Mouse (Mus musculus) forebrain, embryonic 14.5 days (tissue): ENCODE results near the gene Wnt5b. TPM values are rescaled to one million over a fixed set of nuclear protein-coding genes. Genes with fewer than 3 reads are reported as not detected.
A peak's percentile ranks its signal among the peaks of the same experiment; 100 is the strongest.

Source experiments
- ATAC-seq: fragments of 200-750 bp; cut with Nextera tagmentation; 2 replicates; pipeline ENCODE4 v1.8.0; 2017; ENCODE audit warnings: mild to moderate bottlenecking, moderate library complexity
- DNase-seq: peaks from one replicate; pipeline ENCODE4 v3.0.0-alpha.2; 2015; ENCODE audit warnings: low spot score
- H3K27ac ChIP-seq: fragments of 300-500 bp; sonication (generic); 2 replicates; pipeline ENCODE4 v1.5.1; 2014; ENCODE audit warnings: low read depth, mild to moderate bottlenecking, control low read depth, low read length, moderate library complexity
- H3K27me3 ChIP-seq: fragments of 300-500 bp; sonication (generic); replicated peaks from 2 replicates; pipeline ENCODE4 v1.6.1; 2014; ENCODE audit warnings: low read length, control low read depth, mixed read lengths; ENCODE audit not compliant: control insufficient read depth, insufficient read depth
- H3K36me3 ChIP-seq: fragments of 300-500 bp; sonication (generic); 2 replicates; pipeline ENCODE4 v1.6.1; 2014; ENCODE audit warnings: low read length, control low read depth; ENCODE audit not compliant: control insufficient read depth, insufficient read depth
- H3K4me1 ChIP-seq: fragments of 300-500 bp; sonication (generic); 2 replicates; pipeline ENCODE4 v1.6.1; 2014; ENCODE audit warnings: antibody characterized with exemption, low read length, control low read depth; ENCODE audit not compliant: control insufficient read depth, insufficient read depth
- H3K4me2 ChIP-seq: fragments of 300-500 bp; sonication (generic); 2 replicates; pipeline ENCODE4 v1.6.1; 2014; ENCODE audit warnings: mild to moderate bottlenecking, control low read depth, low read length
- H3K4me3 ChIP-seq: fragments of 300-500 bp; sonication (generic); 2 replicates; pipeline ENCODE4 v1.5.1; 2014; ENCODE audit warnings: low read depth, low read length, control low read depth
- H3K9ac ChIP-seq: fragments of 300-500 bp; sonication (generic); 2 replicates; pipeline ENCODE4 v1.6.1; 2014; ENCODE audit warnings: mild to moderate bottlenecking, low read length, control low read depth, moderate library complexity
- H3K9me3 ChIP-seq: fragments of 300-500 bp; sonication (generic); replicated peaks from 2 replicates; pipeline ENCODE4 v1.6.1; 2016; ENCODE audit warnings: low read length, control low read depth, mixed read lengths; ENCODE audit not compliant: control insufficient read depth
- WGBS: fragments of 180-500 bp; shearing (Covaris S2); extraction: QIAGEN DNeasy Blood & Tissue Kit; methylation state at CpG from one replicate; pipeline ENCODE4 v1.1.7; 2014; 5-methylcytosine and 5-hydroxymethylcytosine counted together
- polyA plus RNA-seq: library from polyadenylated mRNA; unstranded; fragments of >200 nt; fragmentation: Nextera tagmentation; extraction: Ambion mirVana; gene quantifications from 2 replicates; pipeline ENCODE4 v1.2.1, GENCODE M21; 2014

Gene Wnt5b
- polyA plus RNA-seq, 1 experiment from 2014 or later = 3.4 TPM

GRCm38 (mm10) chr6:119512701-119513100, 31.4 kb downstream of the Wnt5b start:
- Histone ChIP-seq H3K9me3 (no peaks in the 10 kb centered on the region), H3K36me3 (no peaks in the 10 kb centered on the region), H3K4me3 (no peak overlapping the region), H3K4me2 (no peak overlapping the region), H3K9ac (no peak overlapping the region), H3K27ac (no peak overlapping the region), H3K4me1 (peaks cover 11% of the 10 kb centered on the region; the same call in 1 of the 2 replicates), H3K27me3 (no peaks in the 10 kb centered on the region)
- ATAC-seq (no peak), DNase-seq (peak; percentile 14)
- WGBS = 71% methylated on average over 11 of the region's 11 CpGs

DNA sequence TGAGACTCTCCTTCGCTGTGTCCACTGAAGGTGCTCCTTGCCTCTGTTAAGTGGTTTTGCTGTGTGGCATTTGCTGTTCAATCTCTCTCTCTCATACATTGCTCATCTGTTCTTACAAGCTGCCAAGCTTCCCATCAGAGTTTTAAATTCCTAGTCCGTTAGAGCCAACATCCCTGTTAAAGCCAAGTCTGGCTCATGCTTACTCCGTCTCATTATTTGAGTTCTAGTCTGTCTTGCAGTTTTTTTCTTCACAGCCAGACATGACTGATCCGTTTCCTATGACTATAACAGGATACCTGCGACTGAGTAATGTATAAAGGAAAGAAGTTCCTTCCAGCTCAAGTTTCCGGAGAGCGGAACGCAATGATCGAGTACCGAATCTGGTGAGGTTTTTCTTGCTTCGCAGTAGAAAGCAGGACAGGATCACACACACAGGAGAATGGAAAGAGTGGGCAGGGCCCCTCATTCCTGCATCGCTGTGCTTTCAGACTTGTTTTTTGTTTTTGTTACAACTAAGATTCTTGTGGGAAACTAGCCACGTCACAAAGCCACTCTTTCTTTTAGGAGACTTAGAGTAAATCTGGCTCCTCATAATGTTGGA, 34.6 kb downstream of the Wnt5b start:
- Histone ChIP-seq H3K4me2 (no peak overlapping the region), H3K36me3 (no peaks in the 10 kb centered on the region), H3K27me3 (no peaks in the 10 kb centered on the region), H3K4me3 (no peak overlapping the region), H3K27ac (no peak overlapping the region), H3K9me3 (no peaks in the 10 kb centered on the region), H3K9ac (no peak overlapping the region), H3K4me1 (peaks cover 11% of the 10 kb centered on the region; the same call in 1 of the 2 replicates)
- WGBS = 91% methylated on average over 13 of the region's 13 CpGs
- ATAC-seq (no peak), DNase-seq (no peak)

DNA sequence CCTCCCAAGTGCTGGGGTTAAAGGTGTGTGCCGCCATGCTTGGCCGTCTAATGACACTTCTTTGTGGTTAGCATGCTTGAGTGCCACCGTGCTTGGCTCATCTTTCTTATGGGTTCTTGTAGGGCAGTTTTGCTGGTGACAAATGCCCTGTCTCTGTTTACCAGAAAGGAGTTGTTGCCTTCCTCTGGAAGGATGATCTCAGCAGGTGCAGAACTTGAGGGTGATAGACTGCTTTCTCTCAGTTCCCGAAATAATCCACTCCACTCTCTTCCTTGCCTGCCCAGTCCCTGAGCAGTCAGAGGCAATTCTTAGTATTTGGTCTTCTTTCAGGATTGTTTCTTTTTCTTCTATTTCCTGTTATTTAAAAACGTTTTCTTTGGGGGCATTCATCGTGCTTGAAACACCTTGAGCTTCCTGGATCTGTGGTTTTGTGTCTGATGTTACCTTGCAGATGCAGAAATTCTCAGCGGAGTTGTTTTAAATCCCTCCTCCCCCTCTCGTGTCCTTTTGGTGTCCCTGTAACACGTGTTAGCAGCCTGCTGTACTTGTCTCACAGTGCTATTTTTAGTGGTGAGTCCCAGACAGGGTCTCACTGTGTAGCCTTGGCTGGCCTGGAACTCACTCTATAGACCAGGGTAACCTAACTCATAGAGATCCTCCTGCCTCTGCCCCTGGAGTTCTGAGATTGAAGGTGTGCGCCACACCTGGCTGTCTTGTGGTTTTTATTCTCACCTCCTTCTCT, 35.3 kb downstream of the Wnt5b start:
- Histone ChIP-seq H3K9ac (no peak overlapping the region), H3K4me2 (no peak overlapping the region), H3K9me3 (no peaks in the 10 kb centered on the region), H3K4me3 (no peak overlapping the region), H3K4me1 (peaks cover 3% of the 10 kb centered on the region; the same call in 1 of the 2 replicates), H3K36me3 (no peaks in the 10 kb centered on the region), H3K27ac (no peak overlapping the region), H3K27me3 (no peaks in the 10 kb centered on the region)
- no peak for ATAC-seq
- 88% methylated on average over 10 of the region's 10 CpGs for WGBS
- no peak for DNase-seq

DNA sequence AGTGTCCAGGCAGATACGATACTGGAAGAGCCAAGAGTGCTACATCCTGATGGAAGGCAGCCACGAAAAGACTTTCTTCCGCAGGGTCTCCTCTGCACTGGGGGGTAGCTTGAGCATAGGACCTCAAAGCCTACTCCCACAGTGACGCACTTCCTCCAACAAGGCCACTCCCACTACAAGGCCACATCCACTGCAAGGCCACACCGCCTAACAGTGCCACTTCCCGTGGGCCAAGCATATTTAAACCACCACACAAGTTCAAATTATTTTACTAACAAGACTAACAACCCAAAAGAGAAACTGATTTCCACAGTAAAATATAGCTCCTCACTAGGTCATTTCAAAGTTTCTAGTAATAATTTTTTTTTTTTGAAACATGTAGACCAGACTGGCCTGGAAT, 35.9 kb downstream of the Wnt5b start:
- Histone ChIP-seq H3K4me2 (no peak overlapping the region), H3K4me1 (no peaks in the 10 kb centered on the region; the same call in 1 of the 2 replicates), H3K27me3 (no peaks in the 10 kb centered on the region), H3K9ac (no peak overlapping the region), H3K36me3 (no peaks in the 10 kb centered on the region), H3K9me3 (no peaks in the 10 kb centered on the region), H3K4me3 (no peak overlapping the region), H3K27ac (no peak overlapping the region)
- no peak for DNase-seq
- ATAC-seq = no peak
- WGBS = 96% methylated on average over 6 of the region's 6 CpGs

GRCm38 (mm10) chr6:119505525-119506225, 38.5 kb downstream of the Wnt5b start:
- DNase-seq (no peak), ATAC-seq (no peak)
- H3K9me3 ChIP-seq = no peaks in the 10 kb centered on the region
- H3K4me3 ChIP-seq = no peak overlapping the region
- H3K4me1 ChIP-seq = no peaks in the 10 kb centered on the region
- no peaks in the 10 kb centered on the region for H3K36me3 ChIP-seq
- WGBS = 59% methylated on average over 9 of the region's 9 CpGs
- H3K4me2 ChIP-seq = no peak overlapping the region
- no peak overlapping the region for H3K27ac ChIP-seq
- no peaks in the 10 kb centered on the region for H3K27me3 ChIP-seq
- H3K9ac ChIP-seq = no peak overlapping the region

GRCm38 (mm10) chr6:119504756-119505155, 39.4 kb downstream of the Wnt5b start:
- no peaks in the 10 kb centered on the region for H3K27me3 ChIP-seq
- DNase-seq = no peak
- H3K4me2 ChIP-seq = no peak overlapping the region
- H3K27ac ChIP-seq = no peak overlapping the region
- WGBS = 96% methylated on average over 8 of the region's 8 CpGs
- H3K4me3 ChIP-seq = no peak overlapping the region
- no peaks in the 10 kb centered on the region for H3K4me1 ChIP-seq
- no peak overlapping the region for H3K9ac ChIP-seq
- H3K36me3 ChIP-seq = no peaks in the 10 kb centered on the region
- ATAC-seq = no peak
- H3K9me3 ChIP-seq = no peaks in the 10 kb centered on the region

DNA sequence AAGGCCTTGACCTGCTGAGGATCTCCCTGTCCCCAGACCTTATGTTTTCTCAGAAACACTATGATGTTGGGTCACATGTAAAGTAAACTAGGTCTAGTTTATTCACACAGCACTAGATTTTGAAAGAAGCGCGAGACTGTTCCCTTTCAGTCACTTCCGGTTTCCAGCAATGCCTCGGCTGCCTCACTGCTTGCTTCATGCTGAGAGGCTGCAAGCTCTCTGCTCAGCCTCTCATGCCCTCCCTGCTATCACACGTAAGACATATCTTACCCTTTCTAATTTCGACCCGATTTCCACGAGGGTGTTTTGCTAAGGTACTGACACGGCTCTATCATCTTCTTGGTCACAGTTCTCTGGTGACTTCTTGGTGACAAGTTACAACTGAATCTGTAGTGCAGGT, 42.1 kb downstream of the Wnt5b start:
- Histone ChIP-seq H3K36me3 (no peaks in the 10 kb centered on the region), H3K4me1 (no peaks in the 10 kb centered on the region), H3K27ac (no peak overlapping the region), H3K4me2 (no peak overlapping the region), H3K4me3 (no peak overlapping the region), H3K9ac (no peak overlapping the region), H3K27me3 (no peaks in the 10 kb centered on the region), H3K9me3 (no peaks in the 10 kb centered on the region)
- WGBS = 55% methylated on average over 9 of the region's 9 CpGs
- DNase-seq = no peak
- no peak for ATAC-seq

- H3K4me3 ChIP-seq = no peak overlapping the region
- no peaks in the 10 kb centered on the region for H3K4me1 ChIP-seq
- H3K9me3 ChIP-seq = no peaks in the 10 kb centered on the region
- H3K27ac ChIP-seq = no peak overlapping the region
- ATAC-seq = no peak
- H3K9ac ChIP-seq = no peak overlapping the region
- no peak for DNase-seq
- no peaks in the 10 kb centered on the region for H3K36me3 ChIP-seq
- H3K27me3 ChIP-seq = no peaks in the 10 kb centered on the region
- 63% methylated on average over 5 of the region's 5 CpGs for WGBS
- H3K4me2 ChIP-seq = no peak overlapping the region
These were observed 44.1 kb downstream of the Wnt5b start for GRCm38 (mm10) chr6:119500086-119500485.

- WGBS = 21% methylated on average over 5 of the region's 5 CpGs
- peak; percentile 51 for DNase-seq
- Histone ChIP-seq H3K36me3 (no peaks in the 10 kb centered on the region), H3K27ac (no peak overlapping the region), H3K4me2 (no peak overlapping the region), H3K27me3 (no peaks in the 10 kb centered on the region), H3K9me3 (no peaks in the 10 kb centered on the region), H3K4me3 (no peak overlapping the region), H3K9ac (no peak overlapping the region), H3K4me1 (no peaks in the 10 kb centered on the region)
- peak; percentile 52; the same call in 1 of the 2 replicates for ATAC-seq
These were observed 44.9 kb downstream of the Wnt5b start for GRCm38 (mm10) chr6:119499271-119499670.
